Mouse (Mus musculus) mouse trophoblast stem cell (cell line): ENCODE measurements around the gene Ldlrap1.

Source experiments
- in situ Hi-C, 2 experiments: fragments of 300-500 bp; cut with MseI, MboI; formaldehyde crosslinking; loops; 2 replicates in 1 of 2; 3 replicates in 1 of 2; pipeline ENCODE4 v1.15.1; 2025

Gene Ldlrap1

GRCm38 (mm10) chr4:134713937-134714336 lies 53.9 kb downstream of the Ldlrap1 start:
- in situ Hi-C loops: loop anchor here in 1 of 2 experiments (5.0 kb wide), 1 partner anchor 172 kb away; no protein-coding TSS in a partner anchor

DNA sequence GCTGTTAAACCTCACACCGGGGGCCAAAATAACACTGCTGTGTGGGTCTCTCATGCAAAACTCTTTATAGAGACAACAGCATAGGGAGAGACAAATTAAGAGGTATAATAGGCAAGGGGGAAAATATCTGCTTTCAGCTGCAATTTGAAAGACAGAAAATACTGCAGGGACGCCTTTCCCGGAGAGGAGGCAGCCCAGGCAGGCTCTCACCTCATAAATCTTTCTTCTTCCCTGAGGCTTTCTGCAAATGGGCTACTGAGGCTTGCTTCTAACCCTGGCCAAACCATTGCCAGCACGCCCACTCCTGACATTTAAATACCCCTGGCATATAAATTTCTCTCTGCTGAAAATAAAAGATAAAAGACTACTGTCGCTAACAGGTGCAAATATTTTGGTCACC lies 62.5 kb downstream of the Ldlrap1 start:
- in situ Hi-C loops: loop anchor here in 1 of 2 experiments (10.0 kb wide), 1 partner anchor 161 kb away; no protein-coding TSS in a partner anchor

GRCm38 (mm10) chr4:134704590-134704989 lies 63.2 kb downstream of the Ldlrap1 start:
- in situ Hi-C loops: loop anchor here in 1 of 2 experiments (10.0 kb wide), 1 partner anchor 160 kb away; no protein-coding TSS in a partner anchor

GRCm38 (mm10) chr4:134703835-134704546 lies 63.8 kb downstream of the Ldlrap1 start, which contains the start of gene Man1c1:
TSS of gene Man1c1 (minus strand) at chr4:134704290.
- in situ Hi-C loops: loop anchor here in 1 of 2 experiments (10.0 kb wide), 1 partner anchor 159 kb away; no protein-coding TSS in a partner anchor

DNA sequence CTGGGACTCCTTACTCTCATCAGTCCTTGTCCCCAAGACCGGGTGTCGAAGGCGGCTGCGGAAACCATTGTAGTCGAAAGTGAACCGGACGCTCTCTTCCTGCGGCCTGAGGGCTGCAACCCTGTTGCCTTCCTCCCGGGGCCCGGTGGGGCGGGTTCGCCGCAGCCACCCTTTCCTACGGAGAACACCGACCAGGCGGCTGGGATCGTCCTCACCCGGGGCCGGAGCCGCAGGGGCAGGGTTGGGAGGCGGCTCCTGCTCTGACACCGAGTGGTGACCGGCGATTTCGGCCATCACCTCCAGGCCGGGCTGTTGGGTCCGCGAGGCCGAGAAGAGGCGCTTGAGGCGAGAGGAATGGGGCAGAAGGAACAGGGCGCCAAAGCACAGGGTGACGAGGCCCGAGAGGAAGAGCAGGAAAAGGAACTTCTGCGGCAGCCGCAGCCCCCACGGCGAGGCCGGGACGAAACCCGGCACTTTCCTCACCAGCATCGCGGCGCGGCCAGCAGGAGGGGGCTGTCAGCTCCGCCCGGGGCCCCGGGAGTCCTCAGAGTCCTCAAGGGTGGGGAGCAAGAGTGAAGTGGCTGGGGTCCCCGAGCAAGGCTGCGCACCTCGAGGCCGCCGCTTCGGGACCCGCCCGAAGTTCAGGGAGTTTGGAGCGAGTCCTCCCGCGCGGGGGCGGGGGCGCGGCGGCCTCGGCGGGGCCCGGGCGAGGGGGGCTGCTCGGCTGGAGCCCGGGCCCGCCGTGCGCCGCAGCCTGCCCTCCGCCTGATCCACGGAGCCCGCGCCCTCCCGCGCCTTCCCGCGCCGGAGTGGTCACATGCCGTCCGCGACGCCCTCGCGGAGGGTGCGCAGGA lies 64.6 kb downstream of the Ldlrap1 start:
- in situ Hi-C loops: loop anchor here in 1 of 2 experiments (10.0 kb wide), 1 partner anchor 158 kb away; no protein-coding TSS in a partner anchor

- in situ Hi-C loops: loop anchor here in 1 of 2 experiments (10.0 kb wide), 1 partner anchor 157 kb away; no protein-coding TSS in a partner anchor
These were observed 65.9 kb downstream of the Ldlrap1 start for GRCm38 (mm10) chr4:134701934-134702333.

DNA sequence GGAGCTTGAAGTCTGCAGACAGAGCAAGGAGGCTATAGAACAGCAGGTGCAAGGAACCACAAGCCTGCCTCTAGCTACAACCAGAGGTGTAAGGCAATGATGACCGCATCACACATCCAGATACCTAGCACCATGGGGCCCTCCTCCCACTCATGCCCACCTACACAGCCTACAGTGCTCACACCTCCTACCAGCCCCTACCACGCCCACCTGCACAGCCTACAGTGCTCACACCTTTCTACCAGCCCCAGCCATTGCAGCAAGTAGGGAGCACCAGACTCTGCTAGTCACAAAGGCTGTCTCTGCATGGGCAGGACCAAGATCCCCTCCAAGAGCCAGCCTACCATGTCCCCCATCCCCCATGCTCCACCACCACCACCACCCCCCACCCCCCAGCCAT lies 66.9 kb downstream of the Ldlrap1 start:
- in situ Hi-C loops: loop anchor here in 1 of 2 experiments (10.0 kb wide), 1 partner anchor 156 kb away; no protein-coding TSS in a partner anchor

DNA sequence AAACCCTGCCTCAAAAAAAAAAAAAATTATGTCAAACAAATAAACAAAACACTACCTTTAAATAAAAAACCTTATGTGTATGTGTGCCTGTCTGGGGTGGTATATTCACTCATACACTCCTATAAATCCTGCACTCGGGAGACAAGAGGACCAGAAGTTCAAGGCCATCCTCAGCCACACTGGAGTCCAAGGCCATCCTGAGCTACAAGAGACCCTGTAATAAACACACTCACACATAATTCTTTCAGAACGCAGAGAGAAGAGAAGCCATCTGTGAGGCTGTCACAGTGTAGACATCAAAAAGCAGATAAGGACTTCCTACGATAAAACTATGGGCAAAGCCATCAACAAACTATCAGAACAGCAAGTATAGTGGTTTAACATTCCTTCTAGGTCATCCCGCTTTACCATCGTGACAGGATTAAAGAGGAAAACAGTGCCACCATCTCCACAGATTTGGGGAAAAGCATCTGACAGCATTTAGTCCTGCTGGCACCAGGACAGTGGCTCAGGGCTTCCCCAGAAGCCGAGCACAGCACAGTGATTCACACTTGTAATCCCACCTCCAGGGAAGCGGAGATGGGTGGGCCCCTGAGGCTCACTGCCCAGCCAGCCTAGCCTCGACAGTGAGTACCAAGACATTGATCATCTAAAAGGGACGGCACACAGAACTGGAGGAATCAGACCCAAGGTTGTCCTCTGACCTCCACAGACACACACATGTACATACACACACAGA lies 74.5 kb downstream of the Ldlrap1 start:
- in situ Hi-C loops: no loop called here

DNA sequence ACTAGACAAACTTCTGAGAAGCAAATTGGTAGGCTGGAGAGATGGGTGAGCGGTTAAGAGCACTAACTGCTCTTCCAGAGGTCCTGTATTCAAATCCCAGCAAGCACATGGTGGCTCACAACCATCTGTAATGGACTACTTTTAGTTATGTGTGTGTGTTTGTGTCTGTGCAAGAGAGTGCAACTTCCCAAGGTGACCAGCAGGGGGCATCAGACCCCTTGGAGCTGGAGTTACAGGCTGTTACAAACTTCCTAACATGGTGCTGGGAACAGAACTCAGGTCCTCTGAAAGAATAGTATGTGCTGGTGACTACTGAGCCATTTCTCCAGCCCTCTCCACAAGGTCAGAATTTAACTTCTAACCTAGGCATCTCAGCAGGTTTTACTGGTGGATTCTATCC lies 75.4 kb downstream of the Ldlrap1 start:
- in situ Hi-C loops: no loop called here
